Mouse (Mus musculus): Measurements from ENCODE around the gene Smim1. TPM values are rescaled to one million over a fixed set of nuclear protein-coding genes. Genes with fewer than 3 reads are reported as not detected.
A peak's percentile ranks its signal among the peaks of the same experiment; 100 is the strongest.

The Smim1 gene
- polyA plus RNA-seq, 1 experiment from 2014 or later, result 9.7 TPM

- WGBS, result under 1% methylated on average over 53 of the region's 59 CpGs
Measured at GRCm38 (mm10) chr4:154011646-154012089, 14.4 kb downstream of the Smim1 start, which contains the start of gene Lrrc47. TSS of gene Lrrc47 (plus strand) at chr4:154011731.

DNA sequence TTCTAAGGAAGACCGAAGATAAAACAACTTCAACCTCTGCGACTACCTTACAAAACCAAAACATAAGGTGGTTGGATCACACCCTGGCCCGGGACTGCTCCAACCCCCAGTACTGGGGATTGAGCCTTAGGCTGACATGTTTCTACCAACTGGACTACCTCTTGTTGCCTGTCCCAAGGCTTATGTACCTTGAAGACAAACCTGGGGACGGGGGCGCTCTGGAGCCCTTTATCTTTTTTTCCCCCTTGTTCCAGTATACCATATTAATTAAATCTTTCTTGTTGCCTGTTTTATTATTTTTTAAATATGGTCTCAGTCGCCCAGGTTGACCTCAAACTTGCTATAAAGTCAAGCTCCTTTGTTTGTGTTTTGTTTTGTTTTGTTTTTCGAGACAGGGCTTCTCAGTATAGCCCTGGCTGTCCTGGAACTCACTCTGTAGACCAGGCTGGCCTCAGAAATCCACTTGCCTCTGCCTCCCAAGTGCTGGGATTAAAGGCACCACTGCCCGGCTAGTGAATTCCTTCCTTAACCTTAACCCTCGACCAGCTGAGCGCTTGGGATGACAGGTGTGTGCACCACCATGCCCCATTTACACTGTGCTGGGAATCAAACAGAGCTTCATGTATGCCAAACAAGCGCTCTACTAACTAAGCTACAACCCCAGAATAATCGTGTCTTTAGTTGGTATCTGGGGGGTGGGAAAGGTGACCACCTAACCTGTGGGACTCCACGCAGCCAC is 15.0 kb downstream of the Smim1 start:
- Histone ChIP-seq H3K4me1 (ENCODE audit: control insufficient read depth, insufficient read depth, low read length) (peaks cover 16% of the 10 kb centered on the region), H3K36me3 (ENCODE audit: control insufficient read depth, insufficient read depth, low read length) (peaks cover 13% of the 10 kb centered on the region), H3K9ac (ENCODE audit: low read depth, low read length) (peak overlapping the region; percentile 90), H3K27ac (ENCODE audit: low read length) (peak overlapping the region; percentile 3; the same call in 1 of the 2 replicates), H3K27me3 (ENCODE audit: control insufficient read depth, insufficient read depth, low read depth, low read length) (no peaks in the 10 kb centered on the region), H3K9me3 (replicated peaks; ENCODE audit: control insufficient read depth, low read length, poor library complexity, severe bottlenecking) (no peaks in the 10 kb centered on the region), H3K4me3 (ENCODE audit: low read depth, low read length) (peak overlapping the region; percentile 99), H3K4me2 (ENCODE audit: low read length) (peak overlapping the region; percentile 51)
- peak; percentile 64; the same call in 1 of the 2 replicates for ATAC-seq
- 27% methylated on average over 13 of the region's 13 CpGs for WGBS

More at GRCm38 (mm10) chr4:154011646-154012089, 14.4 kb downstream of the Smim1 start, which contains the start of gene Lrrc47:
- peak; percentile 96 for ATAC-seq
- H3K4me2 ChIP-seq (ENCODE audit: low read length), result peak within 1 kb of the TSS; percentile 99
- no peaks in the 10 kb centered on the region for H3K9me3 ChIP-seq (replicated peaks; ENCODE audit: control insufficient read depth, low read length, poor library complexity, severe bottlenecking)
- H3K27me3 ChIP-seq (ENCODE audit: control insufficient read depth, insufficient read depth, low read depth, low read length), result no peaks in the 10 kb centered on the region
- H3K9ac ChIP-seq (ENCODE audit: low read depth, low read length), result peak within 1 kb of the TSS; percentile 90
- H3K36me3 ChIP-seq (ENCODE audit: control insufficient read depth, insufficient read depth, low read length), result peaks cover 12% of the 10 kb centered on the region
- peak within 1 kb of the TSS; percentile 58 for H3K27ac ChIP-seq (ENCODE audit: low read length)
- peaks cover 16% of the 10 kb centered on the region for H3K4me1 ChIP-seq (ENCODE audit: control insufficient read depth, insufficient read depth, low read length)
- peak within 1 kb of the TSS; percentile 99 for H3K4me3 ChIP-seq (ENCODE audit: low read depth, low read length)

GRCm38 (mm10) chr4:154007759-154008158 is 18.3 kb downstream of the Smim1 start:
- Histone ChIP-seq H3K27ac (ENCODE audit: low read length) (no peak overlapping the region), H3K27me3 (ENCODE audit: control insufficient read depth, insufficient read depth, low read depth, low read length) (no peaks in the 10 kb centered on the region), H3K36me3 (ENCODE audit: control insufficient read depth, insufficient read depth, low read length) (peaks cover 21% of the 10 kb centered on the region), H3K4me2 (ENCODE audit: low read length) (no peak overlapping the region), H3K9ac (ENCODE audit: low read depth, low read length) (no peak overlapping the region), H3K4me1 (ENCODE audit: control insufficient read depth, insufficient read depth, low read length) (peaks cover 3% of the 10 kb centered on the region), H3K9me3 (replicated peaks; ENCODE audit: control insufficient read depth, low read length, poor library complexity, severe bottlenecking) (no peaks in the 10 kb centered on the region), H3K4me3 (ENCODE audit: low read depth, low read length) (no peak overlapping the region)
- ATAC-seq, result no peak
- 81% methylated on average over 4 of the region's 4 CpGs for WGBS

GRCm38 (mm10) chr4:154006264-154006663 is 19.8 kb downstream of the Smim1 start:
- Histone ChIP-seq H3K27ac (ENCODE audit: low read length) (no peak overlapping the region), H3K4me3 (ENCODE audit: low read depth, low read length) (no peak overlapping the region), H3K27me3 (ENCODE audit: control insufficient read depth, insufficient read depth, low read depth, low read length) (no peaks in the 10 kb centered on the region), H3K36me3 (ENCODE audit: control insufficient read depth, insufficient read depth, low read length) (peaks cover 23% of the 10 kb centered on the region), H3K9ac (ENCODE audit: low read depth, low read length) (no peak overlapping the region), H3K4me1 (ENCODE audit: control insufficient read depth, insufficient read depth, low read length) (no peaks in the 10 kb centered on the region), H3K4me2 (ENCODE audit: low read length) (no peak overlapping the region), H3K9me3 (replicated peaks; ENCODE audit: control insufficient read depth, low read length, poor library complexity, severe bottlenecking) (no peaks in the 10 kb centered on the region)
- WGBS, result 97% methylated on average over 6 of the region's 6 CpGs
- ATAC-seq, result no peak

GRCm38 (mm10) chr4:154005488-154005887 is 20.5 kb downstream of the Smim1 start:
- no peak overlapping the region for H3K4me3 ChIP-seq (ENCODE audit: low read depth, low read length)
- 91% methylated on average over 5 of the region's 5 CpGs for WGBS
- no peak for ATAC-seq
- no peaks in the 10 kb centered on the region for H3K27me3 ChIP-seq (ENCODE audit: control insufficient read depth, insufficient read depth, low read depth, low read length)
- peaks cover 23% of the 10 kb centered on the region for H3K36me3 ChIP-seq (ENCODE audit: control insufficient read depth, insufficient read depth, low read length)
- H3K9ac ChIP-seq (ENCODE audit: low read depth, low read length), result no peak overlapping the region
- no peak overlapping the region for H3K27ac ChIP-seq (ENCODE audit: low read length)
- no peaks in the 10 kb centered on the region for H3K9me3 ChIP-seq (replicated peaks; ENCODE audit: control insufficient read depth, low read length, poor library complexity, severe bottlenecking)
- no peak overlapping the region for H3K4me2 ChIP-seq (ENCODE audit: low read length)
- no peaks in the 10 kb centered on the region for H3K4me1 ChIP-seq (ENCODE audit: control insufficient read depth, insufficient read depth, low read length)

DNA sequence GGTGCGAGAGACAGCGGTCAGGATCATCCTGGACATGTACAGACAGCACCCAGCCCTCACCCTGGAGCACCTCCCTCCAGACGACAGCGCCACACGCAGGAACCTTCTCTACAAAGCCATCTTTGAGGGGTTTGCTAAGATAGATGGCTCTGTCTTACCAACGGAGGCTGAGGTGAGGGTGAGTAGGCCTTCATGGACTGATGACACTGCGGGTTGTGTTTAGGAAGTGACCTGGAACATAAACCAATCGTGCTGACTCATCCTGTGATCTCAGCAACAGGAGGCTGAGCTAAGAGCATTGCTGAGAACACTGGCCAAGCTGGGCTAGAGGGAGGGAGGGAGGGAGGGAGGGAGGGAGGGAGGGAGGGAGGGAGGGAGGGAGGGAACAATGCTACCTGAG is 32.5 kb downstream of the Smim1 start:
- Histone ChIP-seq H3K4me3 (ENCODE audit: low read depth, low read length) (no peak overlapping the region), H3K9ac (ENCODE audit: low read depth, low read length) (no peak overlapping the region), H3K4me2 (ENCODE audit: low read length) (no peak overlapping the region), H3K27ac (ENCODE audit: low read length) (no peak overlapping the region), H3K36me3 (ENCODE audit: control insufficient read depth, insufficient read depth, low read length) (peaks cover 59% of the 10 kb centered on the region), H3K9me3 (replicated peaks; ENCODE audit: control insufficient read depth, low read length, poor library complexity, severe bottlenecking) (no peaks in the 10 kb centered on the region), H3K27me3 (ENCODE audit: control insufficient read depth, insufficient read depth, low read depth, low read length) (no peaks in the 10 kb centered on the region), H3K4me1 (ENCODE audit: control insufficient read depth, insufficient read depth, low read length) (no peaks in the 10 kb centered on the region)
- ATAC-seq, result no peak
- WGBS, result 91% methylated on average over 8 of the region's 8 CpGs

GRCm38 (mm10) chr4:153992715-153993114 is 33.3 kb downstream of the Smim1 start:
- H3K4me1 ChIP-seq (ENCODE audit: control insufficient read depth, insufficient read depth, low read length), result no peaks in the 10 kb centered on the region
- H3K27me3 ChIP-seq (ENCODE audit: control insufficient read depth, insufficient read depth, low read depth, low read length), result no peaks in the 10 kb centered on the region
- 94% methylated on average over 10 of the region's 10 CpGs for WGBS
- no peak overlapping the region for H3K4me2 ChIP-seq (ENCODE audit: low read length)
- no peak overlapping the region for H3K27ac ChIP-seq (ENCODE audit: low read length)
- ATAC-seq, result no peak
- H3K9ac ChIP-seq (ENCODE audit: low read depth, low read length), result no peak overlapping the region
- H3K4me3 ChIP-seq (ENCODE audit: low read depth, low read length), result no peak overlapping the region
- H3K36me3 ChIP-seq (ENCODE audit: control insufficient read depth, insufficient read depth, low read length), result peaks cover 61% of the 10 kb centered on the region
- H3K9me3 ChIP-seq (replicated peaks; ENCODE audit: control insufficient read depth, low read length, poor library complexity, severe bottlenecking), result no peaks in the 10 kb centered on the region

- no peak overlapping the region for H3K4me3 ChIP-seq (ENCODE audit: low read depth, low read length)
- ATAC-seq, result no peak
- H3K27ac ChIP-seq (ENCODE audit: low read length), result no peak overlapping the region
- H3K9me3 ChIP-seq (replicated peaks; ENCODE audit: control insufficient read depth, low read length, poor library complexity, severe bottlenecking), result no peaks in the 10 kb centered on the region
- H3K27me3 ChIP-seq (ENCODE audit: control insufficient read depth, insufficient read depth, low read depth, low read length), result no peaks in the 10 kb centered on the region
- peaks cover 15% of the 10 kb centered on the region for H3K4me1 ChIP-seq (ENCODE audit: control insufficient read depth, insufficient read depth, low read length)
- no peak overlapping the region for H3K4me2 ChIP-seq (ENCODE audit: low read length)
- H3K9ac ChIP-seq (ENCODE audit: low read depth, low read length), result no peak overlapping the region
- 97% methylated on average over 11 of the region's 11 CpGs for WGBS
- peaks cover 25% of the 10 kb centered on the region for H3K36me3 ChIP-seq (ENCODE audit: control insufficient read depth, insufficient read depth, low read length)
Measured at GRCm38 (mm10) chr4:153980470-153980869, 45.6 kb downstream of the Smim1 start.

GRCm38 (mm10) chr4:153979243-153979642 is 46.8 kb downstream of the Smim1 start:
- H3K9me3 ChIP-seq (replicated peaks; ENCODE audit: control insufficient read depth, low read length, poor library complexity, severe bottlenecking), result no peaks in the 10 kb centered on the region
- peaks cover 15% of the 10 kb centered on the region for H3K4me1 ChIP-seq (ENCODE audit: control insufficient read depth, insufficient read depth, low read length)
- 95% methylated on average over 10 of the region's 10 CpGs for WGBS
- H3K27me3 ChIP-seq (ENCODE audit: control insufficient read depth, insufficient read depth, low read depth, low read length), result no peaks in the 10 kb centered on the region
- H3K4me3 ChIP-seq (ENCODE audit: low read depth, low read length), result no peak overlapping the region
- no peak overlapping the region for H3K27ac ChIP-seq (ENCODE audit: low read length)
- no peak overlapping the region for H3K9ac ChIP-seq (ENCODE audit: low read depth, low read length)
- no peak for ATAC-seq
- H3K36me3 ChIP-seq (ENCODE audit: control insufficient read depth, insufficient read depth, low read length), result peaks cover 22% of the 10 kb centered on the region
- no peak overlapping the region for H3K4me2 ChIP-seq (ENCODE audit: low read length)
